Mouse (Mus musculus) inflammation-experienced regulatory T-cells, adult 6 months (primary cell): ENCODE data around the gene Pabpn1. TPM values are rescaled to one million over a fixed set of nuclear protein-coding genes. Genes with fewer than 3 reads are reported as not detected.
A peak's percentile ranks its signal among the peaks of the same experiment; 100 is the strongest.

ENCODE experiments used
- ATAC-seq: one replicate; pipeline ENCODE4 v1.8.0; 2017
- polyA plus RNA-seq, 3 experiments: library from polyadenylated mRNA; unstranded; fragments of 100-300 nt; shearing (Covaris generic); gene quantifications; one replicate each; pipeline ENCODE4 v1.2.1; 2017

The Pabpn1 gene
- polyA plus RNA-seq, result 10 to 100 TPM; 18.6 to 36.8 (median 22.6) TPM

DNA sequence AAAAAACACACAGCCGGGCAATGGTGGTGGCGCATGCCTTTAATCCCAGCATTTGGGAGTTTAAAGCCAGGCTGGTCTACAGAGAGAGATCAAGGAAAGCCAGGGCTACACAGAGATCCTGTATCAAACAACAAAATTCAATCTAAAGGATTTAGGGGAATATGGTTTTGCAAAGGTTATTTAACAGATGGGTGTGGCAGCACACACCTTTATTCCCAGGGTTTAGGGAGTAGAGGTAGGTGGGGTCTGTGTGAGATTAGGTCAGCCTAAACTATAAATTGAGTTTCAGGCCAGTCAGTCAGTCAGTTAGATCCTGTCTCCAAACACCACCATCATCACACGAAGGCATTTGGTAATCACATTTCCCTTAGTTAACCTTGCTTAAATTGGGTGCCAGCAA, at the start of gene Pabpn1:
Pabpn1 (plus strand) TSS at position 301 of the 400 bp plus-strand sequence.
- no peak for ATAC-seq

DNA sequence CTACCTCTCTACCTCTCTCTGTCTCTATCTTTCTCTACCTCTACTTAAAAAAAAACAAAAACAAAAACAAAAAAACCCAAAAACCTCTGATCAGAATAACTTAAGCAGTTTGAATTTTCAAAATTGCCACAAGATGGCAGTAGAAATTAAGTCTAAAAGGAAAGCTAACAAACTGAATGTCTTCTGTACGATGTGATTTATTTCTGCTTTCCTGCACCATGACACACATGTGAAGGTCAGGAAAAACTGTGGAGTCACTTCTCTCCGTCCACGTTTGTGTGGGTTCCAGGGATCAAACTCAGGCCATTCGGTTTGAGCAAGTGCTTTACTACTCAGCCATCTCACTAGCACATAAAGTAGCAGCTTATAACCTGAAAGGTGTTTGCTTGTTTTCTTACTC, 48.8 kb upstream of the Pabpn1 start:
- peak; percentile 41 for ATAC-seq

DNA sequence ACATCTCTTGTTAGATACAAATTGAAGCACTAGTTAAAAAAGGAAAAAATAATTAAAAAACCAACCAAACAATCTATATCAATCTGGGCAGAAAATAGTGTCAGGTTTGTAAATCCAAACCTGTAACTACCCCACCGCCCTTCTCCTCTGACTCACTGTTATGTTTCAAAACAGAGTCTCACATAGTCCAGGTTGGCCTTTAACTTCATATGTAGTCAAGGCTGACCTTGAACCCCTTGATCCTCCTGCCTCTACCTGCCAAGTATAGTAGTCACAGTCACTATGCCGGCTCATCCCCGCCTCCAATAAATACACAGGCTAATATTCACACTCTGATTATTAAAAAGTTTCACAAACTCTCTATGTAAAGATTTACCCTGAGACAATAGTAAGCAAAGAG, 36.6 kb upstream of the Pabpn1 start:
- no peak for ATAC-seq

DNA sequence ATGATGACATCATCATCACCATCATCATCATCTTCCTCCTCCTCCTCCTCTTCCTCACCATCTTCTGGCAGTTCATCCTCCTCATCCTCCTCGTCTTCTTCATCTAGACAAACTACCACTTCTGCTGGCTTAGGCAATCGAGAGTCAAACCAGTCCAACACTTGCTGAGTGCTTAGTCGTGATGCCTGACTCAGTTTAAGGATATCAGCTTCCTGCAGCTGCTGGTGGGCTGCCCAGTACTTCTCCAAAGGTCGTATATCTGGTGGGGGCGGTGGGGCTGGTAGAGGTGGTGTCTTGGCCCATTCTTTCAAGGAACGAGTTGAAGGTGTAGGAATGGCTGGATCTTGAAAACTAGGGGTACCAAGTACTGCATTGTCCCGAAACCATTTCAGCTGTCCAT, 35.6 kb upstream of the Pabpn1 start:
- no peak for ATAC-seq

DNA sequence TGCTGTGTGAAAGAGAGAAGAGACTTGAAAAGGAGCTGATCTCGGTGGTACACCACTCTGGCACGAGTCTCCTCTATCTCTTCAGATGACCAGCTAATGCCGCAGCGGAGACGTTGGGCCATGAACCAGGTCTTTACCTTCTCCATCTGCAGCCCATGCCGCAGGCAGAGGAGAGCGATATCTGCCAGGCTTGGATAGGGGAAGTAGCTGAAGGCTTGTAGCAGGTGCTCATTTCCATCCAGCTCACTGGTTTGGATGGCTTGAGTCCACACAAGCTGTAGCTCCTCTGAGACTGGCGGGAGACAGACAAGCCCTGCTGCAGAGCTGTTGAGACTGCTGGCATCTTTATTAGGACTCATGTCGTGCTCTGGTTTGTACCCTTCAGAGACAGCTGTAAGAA, 34.4 kb upstream of the Pabpn1 start:
- ATAC-seq, result no peak

DNA sequence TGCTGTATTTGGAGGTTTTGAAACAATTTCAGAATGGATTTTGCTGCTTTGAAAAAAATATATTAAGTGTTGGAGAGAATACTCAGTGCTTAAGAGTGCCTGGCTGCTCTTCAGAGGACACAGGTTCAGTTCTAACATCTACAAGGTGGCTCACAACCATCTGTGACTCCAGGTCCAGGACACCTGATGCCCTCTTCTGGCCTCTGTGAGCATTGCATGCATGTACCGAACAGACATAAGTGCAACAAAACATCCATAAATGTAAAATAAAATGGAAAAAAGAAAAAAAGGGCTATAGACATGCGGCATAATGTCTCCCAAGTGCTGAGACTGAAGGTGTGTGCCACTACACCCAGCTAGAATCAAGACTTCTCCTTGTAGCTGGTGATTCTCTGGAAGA, 31.8 kb upstream of the Pabpn1 start:
- no peak for ATAC-seq

DNA sequence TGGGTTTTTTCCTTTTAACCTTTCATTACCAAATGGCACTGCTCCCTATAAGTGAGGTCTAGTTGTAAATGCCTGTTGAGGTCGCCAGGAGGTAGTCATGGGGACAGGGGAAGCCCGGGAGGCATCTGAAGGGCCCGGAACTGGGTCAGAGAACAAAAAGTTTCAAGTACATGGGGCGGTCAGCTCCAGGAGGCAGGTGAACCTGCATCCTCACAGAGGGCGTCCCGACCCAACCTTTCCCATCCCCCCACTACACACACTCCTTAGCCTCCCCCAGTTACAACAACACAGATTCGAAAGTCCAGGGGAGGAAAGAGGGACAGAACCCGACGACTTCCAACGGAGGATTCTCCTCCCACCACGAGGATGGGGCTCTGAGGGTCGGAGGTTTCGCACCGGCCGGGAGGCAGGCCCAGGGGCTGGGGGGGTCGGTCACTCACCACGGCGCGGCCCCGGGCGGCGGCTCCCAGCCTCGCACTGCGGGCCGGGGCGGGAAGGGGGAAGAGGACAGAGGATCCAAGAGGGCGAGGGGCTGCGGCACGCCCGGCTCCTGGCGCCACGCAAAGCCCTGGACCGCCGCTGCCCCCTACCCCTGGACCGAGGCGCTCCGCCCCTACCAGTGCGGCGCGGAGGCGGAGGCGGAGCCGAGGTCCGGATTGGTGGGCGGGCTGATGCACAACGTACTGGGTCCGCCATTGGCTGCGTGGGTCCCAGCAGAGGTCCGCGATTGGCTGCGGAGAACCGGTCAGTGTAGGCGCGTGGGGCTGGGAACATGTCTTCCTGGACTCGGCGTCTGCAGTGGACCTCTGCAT, 28.6 kb upstream of the Pabpn1 start:
- peak; percentile 91 for ATAC-seq

DNA sequence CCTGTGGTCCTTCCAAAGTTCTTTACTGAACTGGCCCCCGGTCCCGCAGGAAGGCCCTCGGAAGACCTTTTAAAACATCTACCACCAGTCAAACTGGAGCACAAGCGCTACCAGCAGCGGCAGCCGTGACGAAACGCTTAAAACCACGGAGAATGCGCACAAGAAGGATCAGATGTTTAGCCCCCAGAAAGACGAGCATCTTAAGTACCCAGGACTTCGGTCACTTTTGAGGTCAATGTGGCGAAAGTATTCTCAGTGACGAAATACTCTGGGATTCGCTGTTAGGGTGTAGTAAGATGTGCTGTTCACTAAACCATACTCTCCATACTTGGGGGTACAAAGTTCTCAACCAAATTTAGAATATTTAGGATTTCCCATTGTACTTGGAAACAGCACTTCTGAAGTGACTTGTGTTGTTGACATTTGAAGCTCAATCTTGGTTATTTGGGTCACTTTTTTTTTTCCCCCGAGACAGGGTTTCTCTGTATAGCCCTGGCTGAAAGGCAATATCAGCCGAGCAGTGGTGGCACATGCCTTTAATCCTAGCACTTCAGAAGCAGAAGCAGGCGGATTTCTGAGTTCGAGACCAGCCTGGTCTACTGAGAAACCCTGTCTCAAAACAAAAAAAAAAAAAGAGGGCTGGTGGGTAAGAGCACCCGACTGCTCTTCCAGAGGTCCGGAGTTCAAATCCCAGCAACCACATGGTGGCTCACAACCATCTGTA, 27.8 kb upstream of the Pabpn1 start:
- ATAC-seq, result peak; percentile 62

DNA sequence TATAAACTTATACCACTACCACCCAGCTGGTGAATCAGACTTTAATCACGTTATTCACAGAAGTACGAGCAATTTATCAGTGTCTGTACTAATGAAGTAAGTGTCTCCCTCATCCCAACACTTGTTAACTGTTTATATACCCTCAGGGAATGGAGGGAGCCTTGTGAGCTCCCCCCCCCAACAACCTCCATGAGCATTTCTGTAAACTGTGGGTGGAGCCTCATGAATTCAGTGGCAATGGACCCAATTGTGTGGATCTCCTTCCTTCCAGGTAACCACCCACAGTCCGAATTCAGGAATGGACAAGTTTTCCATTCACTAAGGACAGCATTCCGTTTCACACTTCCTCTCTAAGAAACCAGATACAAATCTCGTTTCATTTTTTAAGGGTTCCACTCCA, 26.7 kb upstream of the Pabpn1 start:
- no peak for ATAC-seq

DNA sequence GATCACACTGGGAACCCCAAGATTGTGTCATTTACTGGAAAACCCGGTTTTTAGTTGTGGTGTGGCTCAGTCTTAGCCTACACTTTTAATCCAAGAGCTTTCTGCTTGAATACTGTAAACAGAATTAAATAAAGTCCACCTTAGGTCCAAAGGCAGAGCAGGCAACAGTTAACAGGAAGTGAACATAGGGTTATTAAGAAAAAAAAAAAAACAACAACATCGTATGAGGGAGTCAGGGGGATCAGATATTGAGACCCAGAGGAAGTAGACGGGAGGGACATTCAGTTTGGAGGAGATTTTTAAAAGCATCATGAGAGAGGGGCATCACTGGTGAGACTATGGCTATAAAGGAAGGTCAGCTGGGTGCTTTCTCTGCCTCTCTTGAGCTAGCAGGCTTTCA, 26.0 kb upstream of the Pabpn1 start:
- no peak for ATAC-seq

DNA sequence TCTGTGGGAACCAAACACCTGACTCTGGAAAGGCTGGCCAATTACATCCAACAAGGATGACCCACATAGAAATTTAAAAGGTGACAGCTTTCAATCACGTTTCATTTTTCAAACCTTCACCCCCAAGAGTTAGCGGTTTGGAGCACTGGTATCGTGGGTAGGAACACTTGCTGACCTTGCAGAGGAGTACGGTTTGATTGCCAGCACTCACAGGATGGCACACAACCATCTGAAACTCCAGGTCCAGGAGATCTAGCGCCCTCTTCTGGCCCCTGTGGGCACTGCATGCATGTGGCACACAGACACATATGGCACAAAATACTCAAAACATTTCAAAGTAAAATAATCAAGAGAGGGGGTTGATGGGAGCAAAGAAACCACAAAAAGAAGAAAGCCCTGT, 25.4 kb upstream of the Pabpn1 start:
- ATAC-seq, result no peak

DNA sequence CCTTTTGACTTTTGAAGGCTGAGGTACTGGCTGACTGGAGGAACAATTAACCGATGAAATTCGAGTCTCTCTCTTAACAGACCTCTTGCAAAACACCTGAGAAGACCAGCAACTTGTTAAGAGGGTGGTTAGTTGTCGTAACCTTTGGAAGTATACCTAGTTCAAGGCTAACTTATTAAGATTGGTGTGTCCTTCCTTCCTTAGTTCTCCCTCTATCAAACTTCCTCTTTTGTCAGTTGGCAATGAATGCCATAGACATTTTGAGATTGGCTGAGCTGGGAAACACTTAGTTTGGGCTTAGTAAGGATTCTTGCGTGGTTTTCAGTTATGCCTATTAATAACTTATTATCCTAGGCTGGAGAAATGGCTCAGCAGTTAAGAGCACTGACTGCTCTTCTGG, 24.3 kb upstream of the Pabpn1 start:
- ATAC-seq, result no peak

DNA sequence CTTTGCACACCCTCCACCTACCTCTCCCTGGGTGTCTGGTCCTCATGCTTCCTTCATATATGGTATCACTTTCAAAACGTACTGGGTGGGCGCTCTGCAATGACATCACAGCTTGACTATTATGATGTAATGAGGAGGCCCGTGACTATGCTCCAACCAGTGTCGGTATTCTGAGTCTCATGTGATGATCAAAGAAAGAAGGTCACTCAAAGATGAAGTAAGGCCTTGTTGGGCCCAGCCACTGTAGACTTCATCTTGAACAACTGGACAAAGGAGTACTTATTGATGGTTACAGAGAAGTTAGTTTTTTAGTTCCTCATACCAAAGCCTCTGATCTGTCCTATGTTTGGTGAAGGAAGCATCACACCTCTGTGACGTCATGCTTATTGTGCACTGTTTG, 21.4 kb upstream of the Pabpn1 start, which contains the start of gene Homez:
Homez (minus strand) TSS at position 101 of the 400 bp plus-strand sequence.
- ATAC-seq, result no peak

DNA sequence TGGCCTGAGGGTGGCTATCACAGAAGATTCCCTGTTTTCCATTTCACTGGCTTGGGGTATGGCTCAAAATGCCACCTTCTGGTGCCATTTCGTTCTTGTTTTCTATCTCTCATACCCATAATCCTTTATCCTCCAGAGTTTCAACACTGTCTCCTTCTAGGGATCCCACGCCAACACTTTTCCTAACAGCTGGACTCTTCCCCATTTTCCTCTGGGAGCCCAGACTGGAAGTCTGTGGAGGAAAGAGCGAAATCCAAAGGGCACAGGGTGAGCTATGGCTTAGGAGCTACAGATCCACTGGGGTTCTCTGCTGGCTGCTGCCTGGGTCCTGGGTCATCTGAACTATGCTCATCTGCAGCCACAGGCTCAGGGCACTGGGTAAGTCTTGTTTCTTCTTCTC, 18.1 kb upstream of the Pabpn1 start:
- ATAC-seq, result no peak

DNA sequence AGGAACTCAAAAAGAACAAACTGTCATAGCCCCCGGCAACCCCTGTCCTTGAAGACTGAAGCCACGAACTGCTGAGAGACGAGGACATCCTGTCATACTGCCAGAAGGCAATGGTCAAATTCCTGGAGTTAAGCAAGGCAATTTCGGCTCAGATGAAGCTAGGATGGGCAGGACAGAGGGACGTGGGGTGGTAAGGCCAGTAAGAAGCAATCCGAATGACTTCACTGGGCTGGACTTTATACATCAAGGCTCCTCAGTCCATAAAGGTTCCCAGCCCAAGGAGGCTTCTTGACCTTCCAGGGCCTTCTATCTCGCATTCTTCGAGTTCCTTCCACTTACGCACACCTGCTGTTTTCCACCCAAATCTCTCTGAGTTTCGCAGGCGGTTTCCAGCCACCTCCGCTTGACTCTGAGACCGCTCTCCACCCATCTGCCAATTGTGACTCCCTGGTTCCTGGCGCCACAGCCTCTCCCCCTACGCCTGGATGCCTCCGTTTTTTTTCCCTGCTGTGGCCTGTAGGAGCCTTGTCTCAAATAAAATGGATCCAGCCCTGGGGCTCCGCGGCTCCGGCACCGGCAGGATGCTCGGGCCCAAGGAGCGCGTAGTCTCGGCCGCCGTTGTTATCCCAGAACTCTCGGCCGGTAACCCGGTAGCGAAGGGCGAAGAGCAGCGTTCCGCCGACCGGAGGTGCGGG, 16.3 kb upstream of the Pabpn1 start:
- peak; percentile 44 for ATAC-seq

DNA sequence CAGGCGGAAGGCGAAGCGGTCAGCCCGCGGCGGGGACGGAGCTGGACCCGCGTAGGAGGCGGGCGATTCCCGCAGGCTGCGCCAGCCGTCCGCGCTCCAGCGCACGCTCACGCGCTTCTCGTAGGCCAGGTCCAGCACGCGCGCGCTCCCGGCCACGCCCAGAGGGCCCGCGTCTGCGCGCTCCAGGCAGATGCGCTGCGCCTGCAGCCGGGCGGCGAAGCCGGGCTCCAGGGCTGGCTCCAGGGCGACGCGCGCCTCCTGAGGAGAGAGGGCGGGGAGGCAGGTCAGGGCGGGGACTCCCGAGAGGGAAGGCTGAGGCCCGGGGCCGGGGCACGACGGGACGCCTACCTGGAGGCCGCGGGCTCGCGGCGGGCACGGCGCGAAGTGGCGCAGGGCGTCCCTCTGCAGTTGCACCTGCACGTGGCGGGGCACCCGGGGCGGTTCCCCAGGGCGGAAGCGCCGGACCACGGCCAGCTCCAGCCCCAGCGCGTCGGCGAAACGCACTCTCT, 15.7 kb upstream of the Pabpn1 start:
- ATAC-seq, result peak; percentile 75

DNA sequence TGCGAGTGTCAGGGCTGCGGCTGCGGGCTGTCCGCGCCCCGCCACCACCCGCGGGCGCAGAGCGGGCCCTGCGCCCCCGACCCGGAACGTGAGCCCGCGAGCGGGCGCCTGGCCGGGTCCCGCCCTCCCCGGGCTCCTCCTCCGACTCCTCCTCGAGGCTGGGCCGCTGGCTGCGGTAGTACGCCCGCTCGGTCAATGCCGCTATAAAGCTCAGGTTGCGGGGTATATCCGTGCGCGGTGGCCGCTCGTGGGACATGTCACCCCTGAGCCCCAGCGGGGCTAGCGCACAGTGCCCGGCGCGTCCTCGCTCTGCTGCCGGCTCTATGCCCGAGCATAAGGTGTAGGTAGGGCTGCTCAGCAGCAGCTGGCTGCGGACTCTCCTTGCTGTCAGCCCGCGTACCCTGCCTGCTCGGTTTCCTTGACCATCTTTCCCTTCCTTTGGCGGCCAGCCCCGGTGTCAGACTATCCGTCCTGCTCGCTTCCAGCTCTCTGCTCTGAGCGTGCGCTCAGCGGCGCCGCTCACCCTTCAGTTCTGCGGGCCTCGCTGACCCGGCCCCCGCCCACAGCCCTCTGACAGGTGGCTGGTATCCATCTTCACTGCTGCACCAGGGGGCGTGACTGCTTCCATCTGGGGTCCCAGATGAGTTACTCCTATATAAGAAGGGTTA, 15.1 kb upstream of the Pabpn1 start, which contains the start of gene Ppp1r3e:
Ppp1r3e (minus strand) TSS at position 503 of the 668 bp plus-strand sequence.
- ATAC-seq, result peak; percentile 66

DNA sequence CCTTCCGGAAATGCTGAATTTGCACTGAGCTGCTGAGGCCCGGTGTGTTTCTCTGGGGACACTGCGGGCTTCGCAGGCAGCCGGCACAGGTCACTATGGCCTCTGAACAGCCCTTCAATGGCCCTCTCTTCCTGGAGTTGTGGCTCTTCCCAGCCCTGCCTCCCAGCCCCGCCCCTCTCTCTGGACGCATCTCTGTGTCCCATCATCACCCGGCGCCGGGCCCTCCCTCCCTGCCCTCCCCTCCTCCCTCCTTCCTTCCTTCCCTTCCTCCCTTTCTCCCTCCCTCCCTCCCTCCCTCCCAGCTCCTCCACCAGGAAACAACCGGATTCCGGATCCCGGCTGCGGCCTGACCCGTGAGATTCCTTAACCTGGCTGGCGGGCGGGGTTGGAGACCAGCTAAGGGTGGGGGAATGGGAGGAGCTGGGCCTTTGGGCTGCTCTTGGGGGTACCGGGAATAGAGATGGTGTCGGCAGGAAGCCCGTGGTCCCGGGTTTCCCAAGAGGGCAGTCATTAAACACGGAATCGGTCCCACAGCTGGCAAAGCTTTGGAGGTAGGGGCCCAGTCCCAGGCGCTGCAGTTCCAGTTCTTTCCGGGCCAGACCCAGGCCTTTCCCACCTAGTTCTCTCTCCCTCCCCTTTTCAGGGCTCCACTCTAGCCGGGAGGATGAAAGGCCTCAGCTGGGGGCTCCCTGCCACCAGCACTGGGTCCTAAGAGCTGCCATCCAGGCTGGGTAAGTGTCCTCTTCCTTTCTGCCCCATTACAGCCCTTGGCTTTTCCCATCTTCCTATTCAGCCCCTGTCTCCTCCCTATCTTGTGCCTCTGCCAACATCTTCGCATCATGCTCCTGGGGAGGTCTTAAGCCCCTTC, 8.9 kb upstream of the Pabpn1 start, which contains the start of the genes Bcl2l2 and Gm20521:
Bcl2l2 (plus strand) TSS at position 224 of the 868 bp plus-strand sequence.
Gm20521 (plus strand) TSS at position 288 of the 868 bp plus-strand sequence.
- ATAC-seq, result peak; percentile 58

DNA sequence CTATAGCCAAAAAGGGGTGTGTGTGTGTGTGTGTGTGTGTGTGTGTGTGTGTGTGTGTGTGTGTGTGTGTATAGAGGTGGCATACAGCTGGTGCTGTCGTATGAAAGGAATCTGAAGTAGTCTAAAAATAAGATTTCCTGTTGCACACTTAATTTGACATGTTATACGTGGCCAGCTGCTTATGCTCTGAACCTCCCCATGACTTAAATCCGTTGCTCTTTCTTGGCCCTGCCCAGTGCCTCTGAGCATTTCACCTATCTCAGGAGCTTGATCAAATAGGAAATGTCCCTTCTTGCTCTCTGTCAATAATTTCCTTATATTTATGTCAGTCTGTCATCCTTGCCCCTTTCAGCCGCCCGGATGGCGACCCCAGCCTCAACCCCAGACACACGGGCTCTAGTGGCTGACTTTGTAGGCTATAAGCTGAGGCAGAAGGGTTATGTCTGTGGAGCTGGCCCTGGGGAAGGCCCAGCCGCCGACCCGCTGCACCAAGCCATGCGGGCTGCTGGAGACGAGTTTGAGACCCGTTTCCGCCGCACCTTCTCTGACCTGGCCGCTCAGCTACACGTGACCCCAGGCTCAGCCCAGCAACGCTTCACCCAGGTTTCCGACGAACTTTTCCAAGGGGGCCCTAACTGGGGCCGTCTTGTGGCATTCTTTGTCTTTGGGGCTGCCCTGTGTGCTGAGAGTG, 8.1 kb upstream of the Pabpn1 start:
- ATAC-seq, result peak; percentile 17

DNA sequence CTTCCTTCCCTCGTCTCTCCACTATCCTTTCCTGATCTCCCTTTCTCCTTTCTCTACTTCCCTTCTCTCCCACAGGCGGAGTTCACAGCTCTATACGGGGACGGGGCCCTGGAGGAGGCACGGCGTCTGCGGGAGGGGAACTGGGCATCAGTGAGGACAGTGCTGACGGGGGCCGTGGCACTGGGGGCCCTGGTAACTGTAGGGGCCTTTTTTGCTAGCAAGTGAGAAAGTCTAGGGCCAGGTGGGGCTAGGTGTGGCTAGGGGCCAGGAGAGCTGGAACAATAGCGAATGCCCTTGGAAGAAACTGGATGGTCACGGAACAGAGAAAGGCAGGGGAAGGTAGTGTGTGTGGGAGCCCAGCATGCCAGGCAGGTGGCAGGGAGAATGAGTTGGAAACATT, 7.0 kb upstream of the Pabpn1 start:
- ATAC-seq, result no peak
